Mouse (Mus musculus) intestine, postnatal 0 days (tissue): ENCODE data around the gene Nphp4. TPM values are rescaled to one million over a fixed set of nuclear protein-coding genes. Genes with fewer than 3 reads are reported as not detected.

Experiments used
- ATAC-seq: fragments of 200-750 bp; cut with Nextera tagmentation; 2 replicates; pipeline ENCODE4 v1.8.0; 2017; ENCODE audit warnings: mild to moderate bottlenecking, moderate TSS enrichment, moderate library complexity
- H3K27ac ChIP-seq: fragments of 300-500 bp; sonication (generic); 2 replicates; pipeline ENCODE4 v1.5.1; 2014; ENCODE audit warnings: mild to moderate bottlenecking, low read depth, low read length, moderate library complexity
- H3K27me3 ChIP-seq: fragments of 300-500 bp; sonication (generic); replicated peaks from 2 replicates; pipeline ENCODE4 v1.6.1; 2014; ENCODE audit warnings: low read length, mixed read lengths; ENCODE audit not compliant: control insufficient read depth, insufficient read depth
- H3K36me3 ChIP-seq: fragments of 300-500 bp; sonication (generic); 2 replicates; pipeline ENCODE4 v1.6.1; 2014; ENCODE audit warnings: mild to moderate bottlenecking, moderate library complexity; ENCODE audit not compliant: control insufficient read depth, insufficient read depth
- H3K4me1 ChIP-seq: fragments of 300-500 bp; sonication (generic); replicated peaks from 2 replicates; pipeline ENCODE4 v1.6.1; 2014; ENCODE audit warnings: antibody characterized with exemption, low read length, mixed read lengths; ENCODE audit not compliant: control insufficient read depth, insufficient read depth
- H3K4me2 ChIP-seq: fragments of 300-500 bp; sonication (generic); replicated peaks from 2 replicates; pipeline ENCODE4 v1.6.1; 2014; ENCODE audit warnings: low read depth, mild to moderate bottlenecking, moderate library complexity
- H3K4me3 ChIP-seq: fragments of 300-500 bp; sonication (generic); 2 replicates; pipeline ENCODE4 v1.5.1; 2014; ENCODE audit warnings: low read depth, low read length
- H3K9ac ChIP-seq: fragments of 300-500 bp; sonication (generic); 2 replicates; pipeline ENCODE4 v1.6.1; 2014; ENCODE audit warnings: mild to moderate bottlenecking, low read depth, low read length
- H3K9me3 ChIP-seq: fragments of 300-500 bp; sonication (generic); 2 replicates; pipeline ENCODE4 v1.6.1; 2016; ENCODE audit warnings: mixed run types; ENCODE audit not compliant: control insufficient read depth
- CTCF ChIP-seq: sonication (generic); IDR thresholded peaks from 2 replicates; pipeline ENCODE4 v1.5.1; 2016; ENCODE audit warnings: low read depth, mild to moderate bottlenecking, control low read depth, antibody characterized with exemption, moderate library complexity
- WGBS: fragments of 180-500 bp; shearing (Covaris S2); extraction: QIAGEN DNeasy Blood & Tissue Kit; methylation state at CpG from one replicate; pipeline ENCODE4 v1.1.7; 2014; 5-methylcytosine and 5-hydroxymethylcytosine counted together
- polyA plus RNA-seq: library from polyadenylated mRNA; unstranded; fragments of >200 nt; fragmentation: Nextera tagmentation; extraction: Ambion mirVana; gene quantifications from 2 replicates; pipeline ENCODE4 v1.2.1, GENCODE M21; 2015

The Nphp4 gene
- polyA plus RNA-seq, 1 experiment from 2014 or later = 0.47 TPM

DNA sequence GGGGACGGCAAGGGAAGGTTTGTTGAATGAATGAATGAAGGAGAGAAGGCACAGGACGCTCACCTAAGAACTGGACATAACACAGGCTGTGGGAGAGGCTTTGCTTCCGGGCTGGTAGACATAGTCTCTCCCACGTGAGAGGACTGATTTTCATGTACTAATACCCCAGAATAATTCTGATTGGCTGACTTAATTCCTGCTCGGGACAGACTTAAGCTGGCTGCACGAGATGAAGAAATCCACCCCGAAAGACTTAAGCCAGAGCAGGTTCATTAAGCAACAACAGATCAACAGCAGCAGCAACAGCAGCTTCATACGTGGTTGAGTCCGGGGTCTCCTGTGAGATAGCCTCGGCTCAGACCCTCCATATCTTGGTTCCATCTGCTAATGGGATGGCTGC lies 11.5 kb downstream of the Nphp4 start:
- no peaks in the 10 kb centered on the region for H3K27me3 ChIP-seq
- no peak overlapping the region for H3K4me3 ChIP-seq
- no peak overlapping the region for H3K4me2 ChIP-seq
- H3K9ac ChIP-seq = no peak overlapping the region
- H3K9me3 ChIP-seq = no peaks in the 10 kb centered on the region
- no peaks in the 10 kb centered on the region for H3K36me3 ChIP-seq
- WGBS = 83% methylated on average over 10 of the region's 10 CpGs
- no peaks in the 10 kb centered on the region for H3K4me1 ChIP-seq
- ATAC-seq = no peak
- TF ChIP-seq CTCF = no peak
- no peak overlapping the region for H3K27ac ChIP-seq

- no peaks in the 10 kb centered on the region for H3K9me3 ChIP-seq
- H3K27ac ChIP-seq = no peak overlapping the region
- H3K4me2 ChIP-seq = no peak overlapping the region
- H3K27me3 ChIP-seq = no peaks in the 10 kb centered on the region
- no peak overlapping the region for H3K9ac ChIP-seq
- no peak for ATAC-seq
- WGBS = 77% methylated on average over 14 of the region's 14 CpGs
- H3K4me1 ChIP-seq = no peaks in the 10 kb centered on the region
- TF ChIP-seq CTCF = no peak
- no peaks in the 10 kb centered on the region for H3K36me3 ChIP-seq
- no peak overlapping the region for H3K4me3 ChIP-seq
Measured at GRCm38 (mm10) chr4:152490311-152490710, 13.8 kb downstream of the Nphp4 start.

DNA sequence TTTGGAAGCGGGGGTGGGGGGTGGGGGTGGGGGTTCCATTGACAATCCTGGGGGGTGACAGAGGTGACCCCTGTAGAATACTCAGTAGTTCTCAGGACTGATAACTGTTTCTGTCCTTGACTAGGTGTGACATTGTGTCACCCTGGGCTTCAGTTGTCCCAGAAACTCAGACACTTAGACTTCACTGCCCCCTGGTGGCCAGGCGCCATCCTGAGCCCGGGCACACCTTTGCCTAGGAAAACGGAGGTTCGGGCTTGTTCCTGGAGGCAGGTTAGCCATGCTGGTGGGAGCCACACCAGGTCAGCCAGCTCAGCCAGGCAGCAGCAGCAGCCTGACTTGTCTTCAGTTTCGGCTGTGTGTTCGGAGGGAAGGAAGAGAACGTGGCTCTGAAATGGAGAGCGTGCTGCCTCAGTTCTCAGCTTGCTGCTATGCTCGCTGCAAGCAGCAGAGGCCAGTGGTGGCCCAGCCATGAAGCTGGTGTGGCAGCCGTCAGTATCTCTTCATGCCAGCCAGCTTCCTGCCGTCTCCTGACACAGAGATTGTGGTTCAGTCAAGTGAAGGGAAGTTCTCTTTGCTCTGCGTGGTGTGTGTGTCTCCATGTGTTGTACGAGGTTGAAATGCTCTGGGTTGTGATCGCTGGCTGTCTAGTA lies 14.9 kb downstream of the Nphp4 start:
- Histone ChIP-seq H3K9me3 (no peaks in the 10 kb centered on the region), H3K27me3 (no peaks in the 10 kb centered on the region), H3K27ac (no peak overlapping the region), H3K4me2 (no peak overlapping the region), H3K36me3 (no peaks in the 10 kb centered on the region), H3K9ac (no peak overlapping the region), H3K4me1 (no peaks in the 10 kb centered on the region), H3K4me3 (no peak overlapping the region)
- no peak for ATAC-seq
- 51% methylated on average over 15 of the region's 15 CpGs for WGBS
- TF ChIP-seq CTCF = peak; percentile 75

GRCm38 (mm10) chr4:152494360-152494879 lies 17.9 kb downstream of the Nphp4 start:
- H3K4me2 ChIP-seq = no peak overlapping the region
- no peak overlapping the region for H3K27ac ChIP-seq
- H3K4me3 ChIP-seq = no peak overlapping the region
- 38% methylated on average over 20 of the region's 20 CpGs for WGBS
- no peaks in the 10 kb centered on the region for H3K9me3 ChIP-seq
- no peaks in the 10 kb centered on the region for H3K36me3 ChIP-seq
- ATAC-seq = no peak
- no peaks in the 10 kb centered on the region for H3K4me1 ChIP-seq
- H3K9ac ChIP-seq = no peak overlapping the region
- TF ChIP-seq CTCF = no peak
- no peaks in the 10 kb centered on the region for H3K27me3 ChIP-seq

DNA sequence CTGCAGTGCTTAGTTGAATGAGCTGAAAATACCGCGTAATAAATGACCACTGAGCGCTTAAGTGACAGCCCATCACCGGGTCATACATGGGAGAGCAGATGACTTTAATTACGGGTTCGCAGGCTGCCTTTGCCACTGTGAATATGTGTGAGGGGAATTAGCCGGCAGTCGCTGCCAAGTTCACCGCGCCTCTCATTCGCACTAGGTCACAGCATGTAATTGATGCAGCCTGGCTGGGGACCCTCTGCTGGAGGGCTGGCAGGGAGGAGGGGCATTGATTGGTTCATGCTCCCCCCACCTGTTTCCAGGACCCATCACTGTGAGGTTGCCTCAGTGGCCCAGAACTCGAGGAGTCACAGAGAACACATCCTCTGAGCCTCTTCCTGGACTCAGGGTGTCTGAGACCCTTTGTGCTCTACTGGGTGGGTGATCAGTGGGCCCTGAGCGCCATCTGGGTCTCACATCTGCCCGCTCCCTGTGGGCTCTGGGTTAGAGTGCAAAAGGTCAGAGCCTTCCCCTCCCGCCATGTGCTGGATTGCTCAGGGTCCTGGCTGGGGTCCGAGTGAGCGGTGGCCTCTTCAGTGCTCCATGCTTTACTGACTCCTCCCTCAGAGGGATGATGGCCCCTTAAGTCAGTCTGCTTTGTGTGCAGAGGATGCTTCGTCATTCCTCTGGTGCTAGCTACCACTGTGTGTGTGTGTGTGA lies 35.9 kb downstream of the Nphp4 start:
- no peaks in the 10 kb centered on the region for H3K27me3 ChIP-seq
- no peak overlapping the region for H3K4me2 ChIP-seq
- no peak for TF ChIP-seq CTCF
- H3K36me3 ChIP-seq = no peaks in the 10 kb centered on the region
- H3K27ac ChIP-seq = no peak overlapping the region
- H3K9ac ChIP-seq = no peak overlapping the region
- ATAC-seq = no peak
- WGBS = 85% methylated on average over 18 of the region's 18 CpGs
- no peaks in the 10 kb centered on the region for H3K4me1 ChIP-seq
- no peak overlapping the region for H3K4me3 ChIP-seq
- no peaks in the 10 kb centered on the region for H3K9me3 ChIP-seq

DNA sequence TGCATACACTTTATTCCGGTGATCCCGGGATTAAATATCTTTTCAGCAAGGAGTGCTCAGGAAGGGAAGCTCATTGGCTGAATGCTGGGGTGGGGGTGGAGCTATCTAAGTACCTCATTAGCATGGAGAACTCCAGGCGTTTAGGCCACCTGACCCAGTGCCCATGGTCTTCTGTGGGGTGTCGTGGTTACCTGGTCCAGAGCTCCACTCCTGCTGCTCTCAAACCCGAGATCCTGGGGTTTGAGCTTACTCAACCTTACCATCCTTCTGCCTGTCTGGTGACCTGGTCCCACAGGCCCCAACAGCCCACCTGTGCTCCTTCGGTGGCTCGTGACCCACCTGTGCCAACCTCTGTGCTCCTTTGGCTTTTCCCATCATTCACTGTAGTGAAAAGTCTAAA lies 38.4 kb downstream of the Nphp4 start:
- Histone ChIP-seq H3K4me3 (no peak overlapping the region), H3K4me2 (no peak overlapping the region), H3K27me3 (no peaks in the 10 kb centered on the region), H3K36me3 (no peaks in the 10 kb centered on the region), H3K4me1 (no peaks in the 10 kb centered on the region), H3K27ac (no peak overlapping the region), H3K9me3 (no peaks in the 10 kb centered on the region), H3K9ac (no peak overlapping the region)
- TF ChIP-seq CTCF = no peak
- 84% methylated on average over 7 of the region's 7 CpGs for WGBS
- no peak for ATAC-seq
